Mouse (Mus musculus) liver, embryonic 14.5 days (tissue): ENCODE results near the gene Stil. TPM values are rescaled to one million over a fixed set of nuclear protein-coding genes. Genes with fewer than 3 reads are reported as not detected.
A peak's percentile ranks its signal among the peaks of the same experiment; 100 is the strongest.

Source experiments
- ATAC-seq: fragments of 200-750 bp; cut with Nextera tagmentation; 2 replicates; pipeline ENCODE4 v1.8.0; 2017; ENCODE audit warnings: moderate number of reproducible peaks, mild to moderate bottlenecking, moderate library complexity; ENCODE audit not compliant: insufficient read depth
- DNase-seq, 3 experiments: peaks; one replicate each; pipeline ENCODE4 v3.0.0-alpha.2; 2012 to 2013; ENCODE audit warnings: low read depth in 3 of 3, low spot score in 3 of 3
- H3K27ac ChIP-seq: fragments of 300-500 bp; sonication (generic); 2 replicates; pipeline ENCODE4 v1.5.1; 2014; ENCODE audit warnings: moderate library complexity, mild to moderate bottlenecking, control low read depth, inconsistent platforms
- H3K27me3 ChIP-seq: fragments of 300-500 bp; sonication (generic); 2 replicates; pipeline ENCODE4 v1.6.1; 2014; ENCODE audit warnings: mild to moderate bottlenecking, low read length, moderate library complexity; ENCODE audit not compliant: control insufficient read depth, insufficient read depth
- H3K36me3 ChIP-seq: fragments of 300-500 bp; sonication (generic); replicated peaks from 2 replicates; pipeline ENCODE4 v1.6.1; 2014; ENCODE audit warnings: low read depth; ENCODE audit not compliant: control insufficient read depth, insufficient read depth
- H3K4me1 ChIP-seq, 2 experiments: fragments of 200-500 bp in 1 of 2; fragments of 300-500 bp in 1 of 2; sonication (generic) in 1 of 2; replicated peaks; 2 replicates each; pipeline ENCODE4 v1.6.1; 2012 to 2014; ENCODE audit warnings: antibody characterized with exemption in 1 of 2, inconsistent platforms in 1 of 2, low read length in 1 of 2; ENCODE audit not compliant: control insufficient read depth in 2 of 2, insufficient read depth in 2 of 2
- H3K4me2 ChIP-seq: fragments of 300-500 bp; sonication (generic); 2 replicates; pipeline ENCODE4 v1.6.1; 2014; ENCODE audit warnings: low read depth, mild to moderate bottlenecking, control low read depth, moderate library complexity
- H3K4me3 ChIP-seq, 2 experiments: fragments of 200-500 bp in 1 of 2; fragments of 300-500 bp in 1 of 2; sonication (generic) in 1 of 2; 2 replicates each; pipeline ENCODE4 v1.5.1; 2012 to 2014; ENCODE audit warnings: low read depth in 2 of 2, low read length in 2 of 2, mild to moderate bottlenecking in 2 of 2, control low read depth in 1 of 2, inconsistent platforms in 1 of 2, moderate library complexity in 1 of 2; ENCODE audit not compliant: insufficient read depth in 1 of 2
- H3K9ac ChIP-seq: fragments of 300-500 bp; sonication (generic); replicated peaks from 2 replicates; pipeline ENCODE4 v1.6.1; 2014; ENCODE audit warnings: mild to moderate bottlenecking, control low read depth, moderate library complexity
- H3K9me3 ChIP-seq: fragments of 300-500 bp; sonication (generic); 2 replicates; pipeline ENCODE4 v1.6.1; 2016; ENCODE audit warnings: low read length, mixed read lengths; ENCODE audit not compliant: control insufficient read depth
- CTCF ChIP-seq: IDR thresholded peaks from 2 replicates; pipeline ENCODE4 v1.5.1; 2016; ENCODE audit warnings: antibody characterized with exemption, low read depth, control low read depth
- EP300 ChIP-seq: IDR thresholded peaks from 2 replicates; pipeline ENCODE4 v1.6.1; 2016; ENCODE audit warnings: antibody characterized with exemption, low read depth
- WGBS: fragments of 180-500 bp; shearing (Covaris S2); extraction: QIAGEN DNeasy Blood & Tissue Kit; methylation state at CpG from one replicate; pipeline ENCODE4 v1.1.7; 2014; ENCODE audit not compliant: insufficient replicate concordance; 5-methylcytosine and 5-hydroxymethylcytosine counted together
- polyA plus RNA-seq, 2 experiments: library from polyadenylated mRNA; depleted of rRNA in 1 of 2; stranded (reverse) in 1 of 2; unstranded in 1 of 2; fragments of >200 nt; fragmentation: Nextera tagmentation in 1 of 2; extraction: Ambion mirVana in 1 of 2; gene quantifications; 2 replicates each; pipeline versions ENCODE4 v1.2.1 to v1.2.3; 2012 to 2014

The Stil gene
- polyA plus RNA-seq (2012; rRNA removed): 6.1 and 8.7 TPM in 2 replicates
- polyA plus RNA-seq (2014; fragmentation: Nextera tagmentation; extraction: Ambion mirVana): 12.1 and 12.9 TPM in 2 replicates

GRCm38 (mm10) chr4:114999773-115000428 lies at the start of gene Stil:
Gene Stil, plus strand, starts transcription at chr4:115000159.
- Histone ChIP-seq H3K27me3 (no peaks in the 10 kb centered on the region), H3K4me3 (peak within 1 kb of the TSS; percentile 89 to 97), H3K4me1 (peaks cover 12 to 15% of the 10 kb centered on the region in 2 experiments), H3K36me3 (peaks cover 19% of the 10 kb centered on the region), H3K9me3 (no peaks in the 10 kb centered on the region), H3K27ac (peak within 1 kb of the TSS; percentile 88), H3K9ac (peak within 1 kb of the TSS; percentile 95), H3K4me2 (peak within 1 kb of the TSS; percentile 97)
- ATAC-seq (peak; percentile 99), DNase-seq (peak; percentile 96 to 98 (median 98))
- TF ChIP-seq CTCF (peak; percentile 45), EP300 (peak; percentile 38; the same call in 1 of the 2 replicates)
- WGBS: under 1% methylated on average over 52 of the region's 52 CpGs

DNA sequence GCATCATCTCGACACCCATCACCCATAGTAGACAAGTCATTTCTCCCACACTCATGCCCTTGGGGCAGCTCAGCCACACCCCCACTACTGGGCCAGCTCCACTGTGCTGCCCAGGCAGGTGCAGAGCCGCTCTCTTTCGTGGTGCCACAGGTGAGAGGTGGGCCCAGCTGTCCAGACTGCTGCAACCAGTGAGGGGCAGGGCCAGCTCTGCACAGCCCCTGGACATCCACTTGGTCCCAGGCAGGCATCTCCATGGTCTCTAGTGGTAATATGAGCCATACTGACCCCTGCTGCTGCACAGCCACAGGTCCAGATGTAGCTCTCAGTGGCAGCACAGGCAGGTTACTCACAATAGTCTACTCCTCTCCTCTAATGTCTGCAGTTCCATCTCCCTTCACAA lies 46.8 kb upstream of the Stil start:
- WGBS: 69% methylated on average over 3 of the region's 3 CpGs
- Histone ChIP-seq H3K36me3 (no peaks in the 10 kb centered on the region), H3K9ac (no peak overlapping the region), H3K4me3 (no peak overlapping the region), H3K9me3 (no peaks in the 10 kb centered on the region), H3K27me3 (no peaks in the 10 kb centered on the region), H3K4me2 (no peak overlapping the region), H3K4me1 (no peaks in the 10 kb centered on the region), H3K27ac (no peak overlapping the region)
- TF ChIP-seq EP300 (no peak), CTCF (no peak)
- DNase-seq (no peak), ATAC-seq (no peak)

DNA sequence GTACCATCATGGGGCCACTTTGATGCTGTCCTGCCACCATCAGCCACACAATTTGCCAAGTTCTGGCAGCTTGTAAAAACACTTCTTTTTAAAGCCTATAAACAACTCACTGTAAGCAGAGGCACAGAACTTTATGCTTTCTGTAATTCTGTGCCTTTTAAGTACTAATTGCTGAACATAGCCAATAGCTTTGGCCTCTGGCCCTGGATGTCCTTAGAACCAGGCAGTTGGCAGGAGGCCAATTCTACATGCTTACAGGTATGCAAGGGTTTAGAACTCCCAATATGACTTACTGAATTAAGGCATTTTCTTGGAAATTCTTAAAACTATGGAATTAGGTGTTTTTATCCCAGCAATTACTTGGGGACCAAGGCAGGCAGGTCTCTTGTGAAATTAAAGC lies 42.6 kb upstream of the Stil start:
- no peak overlapping the region for H3K9ac ChIP-seq
- DNase-seq (no peak), ATAC-seq (no peak)
- H3K4me1 ChIP-seq: no peaks in the 10 kb centered on the region
- no peak overlapping the region for H3K4me2 ChIP-seq
- TF ChIP-seq EP300: no peak
- TF ChIP-seq CTCF: no peak
- H3K27me3 ChIP-seq: no peaks in the 10 kb centered on the region
- H3K36me3 ChIP-seq: peaks cover 4% of the 10 kb centered on the region
- no peak overlapping the region for H3K27ac ChIP-seq
- no peaks in the 10 kb centered on the region for H3K9me3 ChIP-seq
- H3K4me3 ChIP-seq: no peak overlapping the region

- TF ChIP-seq EP300: no peak
- Histone ChIP-seq H3K4me2 (no peak overlapping the region), H3K4me3 (no peak overlapping the region), H3K27me3 (no peaks in the 10 kb centered on the region), H3K9me3 (no peaks in the 10 kb centered on the region), H3K9ac (no peak overlapping the region), H3K4me1 (no peaks in the 10 kb centered on the region), H3K36me3 (peaks cover 11% of the 10 kb centered on the region), H3K27ac (no peak overlapping the region)
- ATAC-seq (no peak), DNase-seq (no peak)
- 78% methylated on average over 2 of the region's 2 CpGs for WGBS
These were observed 41.7 kb upstream of the Stil start for GRCm38 (mm10) chr4:114958231-114958630.

DNA sequence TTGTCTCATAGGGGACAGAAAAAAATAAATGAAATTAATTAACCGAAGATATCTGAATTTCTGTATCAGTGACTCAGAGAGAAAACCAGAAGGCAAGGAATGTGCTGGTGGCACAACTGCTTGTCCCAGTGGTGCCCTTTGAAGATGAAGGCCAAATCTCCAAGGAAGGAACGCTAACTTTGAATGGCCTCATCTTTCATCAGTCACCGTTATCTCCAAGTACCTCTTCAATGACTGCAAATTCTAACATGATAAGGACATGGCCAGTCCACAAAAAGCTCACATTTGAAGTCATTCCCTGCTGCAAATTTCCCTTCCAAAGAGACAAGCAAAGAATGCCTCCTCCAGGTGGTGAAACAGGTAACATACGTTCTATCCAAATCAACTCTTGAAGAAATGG lies 41.2 kb upstream of the Stil start:
- WGBS: 85% methylated on average over 4 of the region's 4 CpGs
- no peak overlapping the region for H3K27ac ChIP-seq
- no peak overlapping the region for H3K4me3 ChIP-seq
- DNase-seq (no peak), ATAC-seq (no peak)
- H3K9me3 ChIP-seq: no peaks in the 10 kb centered on the region
- peaks cover 11% of the 10 kb centered on the region for H3K36me3 ChIP-seq
- no peak overlapping the region for H3K4me2 ChIP-seq
- H3K27me3 ChIP-seq: no peaks in the 10 kb centered on the region
- H3K4me1 ChIP-seq: no peaks in the 10 kb centered on the region
- H3K9ac ChIP-seq: no peak overlapping the region
- TF ChIP-seq CTCF (no peak), EP300 (no peak)
